In the genomic region with DNA sequence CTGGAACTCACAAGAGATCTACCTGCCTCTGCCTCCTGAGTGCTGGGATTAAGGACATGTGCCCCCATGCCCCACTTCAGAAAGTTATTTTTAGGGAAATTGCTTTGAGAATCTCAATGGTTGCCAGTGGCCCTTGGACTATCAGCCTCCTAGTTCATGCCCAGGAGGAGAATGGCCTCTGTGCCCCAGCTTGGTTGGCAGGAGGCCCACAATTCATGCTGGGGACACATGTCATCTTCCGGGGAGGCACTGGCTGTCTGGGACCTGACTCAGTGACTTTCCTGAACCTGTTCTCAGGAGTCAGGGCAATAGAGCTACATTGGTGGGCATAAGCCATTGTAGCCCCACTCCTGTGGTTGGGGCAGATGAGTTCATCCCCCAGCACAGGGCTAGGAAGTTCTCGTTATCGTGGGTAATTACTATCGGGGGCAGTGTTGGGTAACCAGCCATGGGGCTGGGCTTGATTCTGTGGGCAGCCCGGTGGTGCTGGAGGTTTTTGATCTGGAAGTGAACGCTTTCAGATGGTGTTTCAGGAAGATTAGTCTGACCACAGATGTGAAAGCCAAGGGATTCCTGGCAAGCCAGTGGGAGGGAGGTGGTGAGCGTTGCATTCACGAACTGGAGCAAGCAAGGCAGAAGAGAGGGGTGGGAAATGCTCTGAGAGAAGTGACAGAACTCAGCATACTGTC, we compare ENCODE assay signal across 13 mouse cellular contexts. TPM values are rescaled to one million over a fixed set of nuclear protein-coding genes. Genes with fewer than 3 reads are reported as not detected.
DNase-seq lines count a peak whose midpoint lies in the region; ATAC-seq and TF ChIP-seq lines count a peak whose summit lies in the region.
"Had no signal": no experiment of that assay in that cellular context is flagged by ENCODE, and none has a peak within 500 bp of the region (broad histone marks: within the 10 kb centered on the region; RNA-seq: fewer than 3 reads in every experiment).

No protein-coding gene starts in this region.

- no peak overlapping the region for H3K9ac ChIP-seq in kidney, embryonic 14.5 days (ENCODE audit: low read depth, low read length)
- H3K9ac ChIP-seq: forebrain, embryonic 13.5 days; limb, embryonic 15.5 days; midbrain, embryonic 13.5 days; neural tube, embryonic 13.5 days had no signal

- ATAC-seq in kidney, embryonic 14.5 days (ENCODE audit: low FRiP score, low TSS enrichment) = no peak
- peak; percentile 81 for ATAC-seq in Patski
- ATAC-seq in megakaryocyte-erythroid progenitor cell, adult 5-6 weeks (replicated peaks; ENCODE audit: low FRiP score, low TSS enrichment, poor library complexity, severe bottlenecking) = peak; percentile 46
- ATAC-seq: forebrain, embryonic 13.5 days; midbrain, embryonic 13.5 days had no signal

- DNase-seq in kidney, adult 8-10 months = peak; percentile 24 to 29
- DNase-seq in Patski (ENCODE audit: low read depth, low spot score) = peak; percentile 65
- peak; percentile 29 for DNase-seq in heart, postnatal 4 days
- DNase-seq in gastrocnemius, postnatal 10 days = no peak
- no peak for DNase-seq in layer of hippocampus, adult 9-11 months
- DNase-seq: layer of hippocampus, postnatal 36 days had no signal

- CTCF ChIA-PET in Patski (lab: Charles Lee) = no interaction called here

- H3K36me3 ChIP-seq in kidney, embryonic 14.5 days (ENCODE audit: control insufficient read depth, insufficient read depth, low read length) = no peaks in the 10 kb centered on the region
- H3K36me3 ChIP-seq: limb, embryonic 15.5 days; midbrain, embryonic 13.5 days; neural tube, embryonic 13.5 days had no signal

- H3K27me3 ChIP-seq in kidney, embryonic 14.5 days (ENCODE audit: control insufficient read depth, insufficient read depth, low read length) = no peaks in the 10 kb centered on the region
- H3K27me3 ChIP-seq in Patski = no peaks in the 10 kb centered on the region
- H3K27me3 ChIP-seq: forebrain, embryonic 13.5 days; limb, embryonic 15.5 days; midbrain, embryonic 13.5 days; neural tube, embryonic 13.5 days had no signal

- POLR2A ChIA-PET in Patski (lab: Charles Lee) = interaction anchor here (0.6 to 0.7 kb wide), 2 partner anchors 13 to 90 kb away, joined by 3 read pairs; no protein-coding TSS in a partner anchor

- WGBS in kidney, embryonic 14.5 days = 68% methylated on average over 8 of the region's 8 CpGs

- in situ Hi-C loops in Patski (cut with MboI; ENCODE audit: low pct_unique_long_range_greater_than_20kb) = no loop called here

- H3K27ac ChIP-seq in kidney, embryonic 14.5 days (ENCODE audit: low read depth, low read length) = no peak overlapping the region
- H3K27ac ChIP-seq: forebrain, embryonic 13.5 days; heart, adult 2 months; limb, embryonic 15.5 days; midbrain, embryonic 13.5 days; neural tube, embryonic 13.5 days had no signal

- H3K4me3 ChIP-seq in kidney, embryonic 14.5 days (ENCODE audit: low read length) = no peak overlapping the region
- H3K4me3 ChIP-seq: forebrain, embryonic 13.5 days; heart, adult 2 months; limb, embryonic 15.5 days; midbrain, embryonic 13.5 days; neural tube, embryonic 13.5 days had no signal

- TF ChIP-seq CTCF in Patski (IDR thresholded peaks at IDR 0.05) = no peak

- H3K9me3 ChIP-seq in kidney, embryonic 14.5 days (ENCODE audit: control insufficient read depth, low read length) = no peaks in the 10 kb centered on the region
- H3K9me3 ChIP-seq: forebrain, embryonic 13.5 days; limb, embryonic 15.5 days; midbrain, embryonic 13.5 days; neural tube, embryonic 13.5 days had no signal

- H3K4me1 ChIP-seq in kidney, embryonic 14.5 days (ENCODE audit: control insufficient read depth, insufficient read depth, low read length) = peaks cover 1% of the 10 kb centered on the region; the same call in 1 of the 2 replicates

- H3K4me2 ChIP-seq in kidney, embryonic 14.5 days (replicated peaks; ENCODE audit: low read depth, low read length) = no peak overlapping the region
- H3K4me2 ChIP-seq: forebrain, embryonic 13.5 days; limb, embryonic 15.5 days; midbrain, embryonic 13.5 days; neural tube, embryonic 13.5 days had no signal

RNA-seq across cellular contexts. Expression of gene Slc30a1, which starts 25.5 kb away (rescaled TPM):
- 2.0 and 2.4 TPM in 2 replicates for polyA plus RNA-seq in kidney, embryonic 14.5 days (2014; fragmentation: Nextera tagmentation; extraction: Ambion mirVana)
- 17.4 TPM for polyA plus RNA-seq in Patski (2021)
- total RNA-seq in heart, postnatal 4 days (2021) = 10 to 100 TPM; 25.1 to 29.4 TPM
- total RNA-seq in megakaryocyte-erythroid progenitor cell, adult 5-6 weeks (2014; fragmentation: Nextera tagmentation) = 4.4 and 5.5 TPM in 2 replicates
- total RNA-seq in megakaryocyte-erythroid progenitor cell, adult 5-6 weeks (2017) = 6.2 and 6.7 TPM in 2 replicates
- total RNA-seq in gastrocnemius, postnatal 10 days (2021) = 1 to 10 TPM; 7.5 to 8.9 TPM

RNA-seq across cellular contexts. Expression of gene Nek2, which starts 59.8 kb away (rescaled TPM):
- 26.3 and 45.5 TPM in 2 replicates for polyA plus RNA-seq in kidney, embryonic 14.5 days (2014; fragmentation: Nextera tagmentation; extraction: Ambion mirVana)
- 34.7 TPM for polyA plus RNA-seq in Patski (2021)
- total RNA-seq in heart, postnatal 4 days (2021) = 10 to 100 TPM; 29.0 to 32.1 TPM
- 23.4 and 29.8 TPM in 2 replicates for total RNA-seq in megakaryocyte-erythroid progenitor cell, adult 5-6 weeks (2014; fragmentation: Nextera tagmentation)
- total RNA-seq in megakaryocyte-erythroid progenitor cell, adult 5-6 weeks (2017) = 34.9 and 36.3 TPM in 2 replicates
- 1 to 10 TPM; 4.7 to 4.9 TPM for total RNA-seq in gastrocnemius, postnatal 10 days (2021)

Comparison
In these comparisons a context has a peak if more than half of its experiments do, and no peak if none do; other contexts are left out.
1. DNase-seq: peak in kidney, adult 8-10 months (2 of 2), Patski (single experiment) and heart, postnatal 4 days (single experiment); none in gastrocnemius, postnatal 10 days (single experiment) and layer of hippocampus, adult 9-11 months (single experiment).
2. RNA of gene Nek2, which starts 59.8 kb away (total RNA-seq): 23.4 to 36.3 TPM in megakaryocyte-erythroid progenitor cell, adult 5-6 weeks and 29.0 to 32.1 TPM in heart, postnatal 4 days; 4.7 to 4.9 TPM in gastrocnemius, postnatal 10 days; every median in the first group is over 4 times any median in the second.